Mouse (Mus musculus) right cerebral cortex, postnatal 4 days (tissue): ENCODE data around the gene Agmat.

Experiments
- DNase-seq: peaks from one replicate; pipeline ENCODE4 v3.0.0-alpha.2; 2022

Agmat gene

GRCm38 (mm10) chr4:141781201-141781985, 34.9 kb downstream of the Agmat start:
- DNase-seq, result no peak

GRCm38 (mm10) chr4:141784835-141785234, 38.4 kb downstream of the Agmat start:
- DNase-seq, result no peak

GRCm38 (mm10) chr4:141786141-141786540, 39.7 kb downstream of the Agmat start:
- DNase-seq, result no peak

- DNase-seq, result no peak
These were observed 40.6 kb downstream of the Agmat start for GRCm38 (mm10) chr4:141787046-141787445.

- no peak for DNase-seq
These were observed 41.0 kb downstream of the Agmat start for GRCm38 (mm10) chr4:141787462-141787861.

GRCm38 (mm10) chr4:141789564-141790218, 43.2 kb downstream of the Agmat start:
- no peak for DNase-seq

GRCm38 (mm10) chr4:141790524-141790990, 44.1 kb downstream of the Agmat start, which contains the start of gene Dnajc16:
Gene Dnajc16 (minus strand): TSS chr4:141790931.
- peak; percentile 92 for DNase-seq

GRCm38 (mm10) chr4:141791486-141791885, 45.0 kb downstream of the Agmat start:
- DNase-seq, result no peak

- no peak for DNase-seq
These were observed 45.5 kb downstream of the Agmat start for GRCm38 (mm10) chr4:141791951-141792350.

GRCm38 (mm10) chr4:141792554-141793281, 46.2 kb downstream of the Agmat start:
- no peak for DNase-seq

GRCm38 (mm10) chr4:141793282-141794151, 47.0 kb downstream of the Agmat start, which contains the start of gene Casp9:
Gene Casp9 (plus strand): TSS chr4:141793612.
- DNase-seq, result peak; percentile 95

GRCm38 (mm10) chr4:141794152-141794535, 47.7 kb downstream of the Agmat start:
- DNase-seq, result no peak

- DNase-seq, result no peak
These were observed 49.9 kb downstream of the Agmat start for GRCm38 (mm10) chr4:141796356-141796755.

- no peak for DNase-seq
These were observed 50.5 kb downstream of the Agmat start for GRCm38 (mm10) chr4:141796954-141797353.

- no peak for DNase-seq
These were observed 51.1 kb downstream of the Agmat start for GRCm38 (mm10) chr4:141797545-141797944.

- DNase-seq, result no peak
These were observed 57.6 kb downstream of the Agmat start for GRCm38 (mm10) chr4:141804105-141804504.

GRCm38 (mm10) chr4:141805886-141806285, 59.4 kb downstream of the Agmat start:
- DNase-seq, result no peak
